Mouse (Mus musculus) naive thymus-derived CD4-positive, alpha-beta T cell, adult 2 months (primary cell): ENCODE results near the gene Fam122c.
"Not testable (repeated sequence)": the region's sequence is repeated elsewhere in the genome, so short reads cannot be mapped to it uniquely, and the experiment has no call there.

Experiments
- DNase-seq: peaks from one replicate; pipeline ENCODE4 v3.0.0-alpha.2; 2011; ENCODE audit warnings: low read depth

Fam122c gene

GRCm38 (mm10) chrX:53273124-53273523 lies at the start of gene Fam122c:
TSS of gene Fam122c (plus strand) at chrX:53273424.
- no peak for DNase-seq

- DNase-seq, result no peak
Measured at GRCm38 (mm10) chrX:53224353-53224944, 48.8 kb upstream of the Fam122c start.

- no peak for DNase-seq
Measured at GRCm38 (mm10) chrX:53231965-53232364, 41.3 kb upstream of the Fam122c start.

- DNase-seq, result no peak
Measured at GRCm38 (mm10) chrX:53233689-53234088, 39.5 kb upstream of the Fam122c start.

- DNase-seq, result no peak
Measured at GRCm38 (mm10) chrX:53236404-53236803, 36.8 kb upstream of the Fam122c start.

- DNase-seq, result peak; percentile 4
Measured at GRCm38 (mm10) chrX:53237971-53238370, 35.3 kb upstream of the Fam122c start.

GRCm38 (mm10) chrX:53240011-53240410 lies 33.2 kb upstream of the Fam122c start, which contains the start of gene Plac1:
TSS of gene Plac1 (minus strand) at chrX:53240111.
- DNase-seq, result no peak

GRCm38 (mm10) chrX:53255195-53255594 lies 18.0 kb upstream of the Fam122c start:
- peak; percentile 2 for DNase-seq

- DNase-seq, result no peak
Measured at GRCm38 (mm10) chrX:53266186-53266585, 7.0 kb upstream of the Fam122c start.

GRCm38 (mm10) chrX:53268856-53269255 lies 4.4 kb upstream of the Fam122c start:
- DNase-seq, result peak; percentile 10

GRCm38 (mm10) chrX:53269289-53270062 lies 3.7 kb upstream of the Fam122c start, which contains the start of gene Fam122b:
TSS of gene Fam122b (minus strand) at chrX:53269805.
- peak; percentile 94 for DNase-seq

GRCm38 (mm10) chrX:53270063-53270432 lies 3.2 kb upstream of the Fam122c start:
- DNase-seq, result no peak

- DNase-seq, result not testable (repeated sequence)
Measured at GRCm38 (mm10) chrX:53271628-53272027, 1.6 kb upstream of the Fam122c start.

GRCm38 (mm10) chrX:53287924-53288323 lies 14.7 kb downstream of the Fam122c start:
- no peak for DNase-seq

GRCm38 (mm10) chrX:53320564-53320963 lies 47.3 kb downstream of the Fam122c start:
- no peak for DNase-seq

GRCm38 (mm10) chrX:53321111-53321510 lies 47.9 kb downstream of the Fam122c start:
- DNase-seq, result no peak

GRCm38 (mm10) chrX:53330396-53330795 lies 57.2 kb downstream of the Fam122c start:
- DNase-seq, result no peak

GRCm38 (mm10) chrX:53337355-53337754 lies 64.1 kb downstream of the Fam122c start:
- DNase-seq, result no peak

- DNase-seq, result peak; percentile 70
Measured at GRCm38 (mm10) chrX:53341531-53341930, 68.3 kb downstream of the Fam122c start.

GRCm38 (mm10) chrX:53348374-53348773 lies 75.2 kb downstream of the Fam122c start:
- DNase-seq, result no peak

GRCm38 (mm10) chrX:53364668-53365383 lies 91.6 kb downstream of the Fam122c start:
- no peak for DNase-seq

GRCm38 (mm10) chrX:53369534-53370365 lies 96.5 kb downstream of the Fam122c start:
- peak; percentile 40 for DNase-seq
